Mouse (Mus musculus) 416B (cell line): ENCODE data around the gene Tnnc1.
A peak's percentile ranks its signal among the peaks of the same experiment; 100 is the strongest.

Experiments used
- DNase-seq: peaks from one replicate; pipeline ENCODE4 v3.0.0; 2011; ENCODE audit warnings: low read depth

Gene Tnnc1

GRCm38 (mm10) chr14:31184195-31184594 is 23.9 kb upstream of the Tnnc1 start:
- DNase-seq: no peak

DNA sequence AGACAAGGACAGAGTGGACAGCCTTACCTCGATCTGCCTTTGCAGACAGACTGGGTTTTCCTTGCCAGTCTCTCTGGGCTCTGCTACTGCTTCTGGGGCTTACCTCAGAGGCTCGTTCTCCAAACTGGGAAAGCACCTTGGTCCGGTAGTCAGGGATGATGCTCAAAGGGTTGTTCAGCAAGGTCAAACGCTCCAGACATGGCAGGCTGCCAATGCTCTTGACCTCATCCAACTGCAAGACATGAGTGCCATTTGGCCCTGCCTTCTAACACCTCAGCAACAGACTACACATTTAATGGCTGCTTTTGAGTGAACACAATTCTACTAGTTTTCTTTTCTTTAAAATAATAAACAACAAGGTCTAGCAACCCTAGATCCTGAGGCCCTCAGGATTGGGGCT is 21.5 kb upstream of the Tnnc1 start:
- DNase-seq: no peak

DNA sequence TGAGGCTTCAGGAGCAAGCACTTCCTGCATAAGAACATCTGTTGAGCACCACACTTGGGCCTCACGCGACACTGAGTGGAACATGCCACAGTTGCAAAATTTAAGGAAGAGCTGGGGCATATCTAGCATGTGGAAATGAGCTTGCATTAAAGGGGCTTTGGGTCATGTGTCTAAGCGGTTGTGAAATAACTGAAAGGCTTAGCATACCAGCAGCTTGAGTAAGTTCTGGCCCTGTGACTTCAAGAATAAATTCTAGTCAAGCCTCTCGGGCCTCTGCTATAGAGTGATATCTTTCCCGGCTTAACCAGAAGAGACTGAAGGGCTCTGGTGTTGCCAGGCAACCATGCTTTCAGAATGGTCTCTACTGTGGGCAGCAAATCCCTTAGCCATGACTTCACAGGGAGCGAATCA is 19.3 kb upstream of the Tnnc1 start:
- peak; percentile 85 for DNase-seq

DNA sequence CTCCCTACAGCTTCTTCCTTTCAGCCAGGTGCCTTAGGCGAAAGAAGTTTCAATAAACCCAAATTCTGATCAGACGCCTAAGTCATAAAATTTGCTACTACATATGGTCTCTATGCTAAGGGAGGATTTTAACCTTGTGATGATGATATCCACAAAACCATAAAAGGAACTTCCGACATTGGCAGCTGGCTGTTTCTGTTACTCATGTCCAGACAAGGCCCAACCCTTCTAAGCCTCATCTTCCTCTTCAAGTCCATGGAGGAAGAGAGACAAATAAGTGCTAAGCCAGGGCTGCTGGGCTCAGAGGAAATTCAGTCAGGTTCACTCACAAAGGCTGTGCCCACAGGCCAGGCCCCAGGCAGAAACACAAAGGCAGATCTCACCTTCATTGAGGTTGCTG is 18.8 kb upstream of the Tnnc1 start:
- peak; percentile 45 for DNase-seq

GRCm38 (mm10) chr14:31191936-31192335 is 16.2 kb upstream of the Tnnc1 start:
- peak; percentile 55 for DNase-seq

DNA sequence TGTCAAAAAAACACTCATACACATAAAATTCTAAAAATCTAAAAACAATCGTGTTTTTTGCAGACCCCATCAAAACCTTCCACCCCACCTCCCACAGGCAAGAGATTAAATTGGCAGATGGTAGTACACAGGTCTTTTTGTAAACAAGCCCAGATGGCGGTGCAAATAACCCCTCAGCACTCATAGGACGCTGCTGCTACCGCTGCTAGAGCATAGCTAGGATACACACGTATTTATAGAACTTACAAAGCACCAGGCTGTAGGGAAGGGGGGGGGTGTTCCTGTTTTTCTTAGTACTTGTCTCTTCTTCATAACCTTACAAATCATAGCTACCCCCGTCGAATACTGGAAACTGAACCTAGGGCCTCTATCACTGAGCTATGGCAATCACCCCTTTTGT is 14.3 kb upstream of the Tnnc1 start:
- DNase-seq: no peak

DNA sequence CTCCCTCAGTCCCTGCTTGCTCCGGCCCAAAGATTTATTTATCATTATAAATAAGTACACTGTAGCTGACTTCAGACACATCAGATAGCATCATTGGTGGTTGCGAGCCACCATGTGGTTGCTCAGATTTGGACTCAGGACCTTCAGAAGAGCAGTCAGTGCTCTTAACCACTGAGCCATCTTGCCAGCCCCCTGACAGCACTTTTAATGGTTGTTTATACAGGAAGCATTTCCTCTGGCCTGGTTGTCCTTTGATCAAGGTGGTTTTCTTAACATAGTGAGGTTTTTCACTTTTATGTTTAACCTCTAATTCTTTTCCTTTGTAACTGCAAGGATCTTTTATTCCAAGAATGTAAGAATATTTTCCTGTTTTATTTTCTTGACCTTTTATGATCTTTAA is 13.7 kb upstream of the Tnnc1 start:
- DNase-seq: no peak

GRCm38 (mm10) chr14:31194891-31195513 is 13.1 kb upstream of the Tnnc1 start:
- no peak for DNase-seq

DNA sequence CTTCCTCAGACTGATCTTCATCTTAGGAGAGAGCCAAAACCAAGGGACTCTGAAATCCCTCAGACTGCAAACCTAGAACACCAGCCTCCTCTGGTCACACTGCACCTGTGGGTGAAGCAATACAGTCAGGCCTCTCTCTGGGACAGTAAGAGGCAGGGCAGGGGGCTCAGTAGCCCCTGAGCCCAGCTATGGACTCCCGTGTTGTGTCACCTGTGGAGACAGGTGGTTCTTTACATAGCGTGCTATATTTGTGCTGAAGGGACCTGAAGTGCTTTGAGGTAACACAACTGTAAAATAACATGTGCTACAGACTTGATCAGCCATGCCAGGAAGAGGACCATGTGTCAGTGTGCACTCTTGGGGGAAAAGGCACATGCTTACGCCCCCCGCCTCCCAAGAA is 12.6 kb upstream of the Tnnc1 start:
- no peak for DNase-seq

- DNase-seq: peak; percentile 76
Measured at GRCm38 (mm10) chr14:31195968-31196367, 12.1 kb upstream of the Tnnc1 start.

DNA sequence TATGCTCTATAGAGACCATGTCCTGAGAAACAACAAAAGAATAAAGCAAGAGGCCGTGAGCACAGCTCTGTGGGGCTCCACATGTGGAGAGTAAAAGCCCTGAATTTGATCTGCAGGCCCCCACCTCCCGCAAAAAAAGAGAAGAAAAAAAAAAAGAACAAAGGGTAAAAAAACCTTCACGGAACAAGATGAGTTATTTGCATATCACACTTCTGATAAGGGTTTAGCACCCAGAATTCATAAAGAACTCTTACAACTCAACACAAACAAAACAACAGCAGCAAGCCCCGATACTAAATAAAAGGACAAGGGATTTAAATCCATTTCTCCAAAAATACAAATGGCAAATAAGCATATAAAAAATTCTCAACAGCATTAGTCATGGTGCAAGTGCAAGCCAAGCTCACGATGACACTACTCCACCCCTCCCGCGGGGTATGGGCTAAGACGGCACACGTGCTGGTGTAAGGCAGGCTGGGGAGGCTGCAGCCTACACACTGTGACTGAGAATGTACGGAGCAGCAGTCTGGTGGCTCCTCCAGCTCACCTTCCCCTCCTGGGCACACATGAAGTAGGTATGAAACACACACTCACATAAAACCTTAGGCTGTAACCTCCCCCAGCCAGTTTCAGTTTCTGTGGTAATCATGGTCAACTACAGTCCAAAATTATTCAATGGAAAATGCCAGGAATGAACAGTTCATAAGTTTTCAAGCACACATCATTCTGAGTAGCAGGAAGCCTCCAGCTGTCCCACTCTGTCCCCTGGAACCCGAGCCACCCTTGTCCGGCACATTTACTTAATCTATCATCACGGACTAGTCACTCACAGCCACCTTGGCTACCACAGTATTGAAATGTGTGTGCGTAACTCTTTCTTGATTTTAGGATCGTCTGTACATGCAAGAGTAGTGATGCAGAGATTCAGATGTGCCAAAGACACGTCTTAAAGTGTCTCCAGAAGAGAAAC is 10.3 kb upstream of the Tnnc1 start:
- DNase-seq: peak; percentile 49

DNA sequence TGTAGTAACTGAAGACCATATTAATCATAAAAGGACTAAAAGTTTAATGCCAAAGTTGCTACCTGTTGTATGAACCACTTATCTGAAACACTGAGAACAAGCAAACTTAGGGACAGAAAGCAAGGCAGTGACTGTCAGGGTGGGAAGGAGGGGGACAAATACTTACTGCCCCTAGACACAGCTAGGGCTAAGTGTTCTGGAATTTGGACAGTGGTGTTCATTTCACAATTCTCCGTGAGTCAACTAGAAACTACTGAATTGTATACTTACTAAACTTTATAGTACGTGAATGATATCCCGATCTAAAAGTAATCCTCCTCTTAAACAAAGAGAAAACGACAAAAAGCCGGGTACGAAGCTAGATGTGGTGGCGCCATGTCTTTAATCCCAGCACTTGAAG is 8.5 kb upstream of the Tnnc1 start:
- DNase-seq: no peak

DNA sequence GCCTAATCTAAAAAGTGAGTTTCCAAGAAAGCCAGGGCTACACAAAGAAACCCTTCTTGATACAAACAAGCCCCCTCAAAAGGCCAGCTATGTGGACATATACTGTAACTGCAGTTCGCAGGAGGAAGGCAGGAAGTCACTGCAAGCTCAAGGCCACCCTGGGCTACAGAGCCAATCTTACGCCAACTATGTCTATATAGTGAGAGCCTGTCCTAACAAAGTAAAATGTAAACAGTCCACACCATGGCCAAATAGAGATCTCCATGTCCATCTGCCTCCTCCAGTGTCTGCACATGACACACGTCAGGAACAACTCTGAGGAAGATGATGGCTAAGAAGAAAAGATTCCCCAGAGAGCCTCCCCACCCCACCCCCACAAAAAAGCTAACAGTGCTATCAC is 8.1 kb upstream of the Tnnc1 start:
- no peak for DNase-seq

DNA sequence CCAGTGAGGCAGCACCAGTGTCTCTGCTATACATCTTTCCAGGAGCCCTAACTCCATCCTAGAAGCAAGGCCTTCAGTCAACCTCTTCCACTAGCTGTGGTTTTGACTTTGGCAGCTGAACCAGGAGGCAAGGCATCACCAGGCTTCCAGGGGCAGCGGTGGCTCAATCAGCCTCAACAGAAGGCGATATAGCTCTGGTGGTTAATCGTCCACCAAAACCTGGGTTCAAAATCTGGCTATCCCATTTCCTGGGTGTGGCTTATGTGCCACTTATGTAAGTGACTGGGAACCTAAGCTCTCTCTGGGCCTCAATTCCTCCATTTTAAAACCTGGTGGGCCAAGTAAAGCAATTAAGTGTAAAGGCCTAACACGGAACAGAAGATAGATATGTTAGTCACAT is 3.3 kb upstream of the Tnnc1 start:
- DNase-seq: peak; percentile 62

- peak; percentile 39 for DNase-seq
Measured at GRCm38 (mm10) chr14:31205244-31205561, 2.9 kb upstream of the Tnnc1 start.

- DNase-seq: peak; percentile 66
Measured at GRCm38 (mm10) chr14:31205562-31206467, 2.3 kb upstream of the Tnnc1 start.

GRCm38 (mm10) chr14:31206472-31206981 is 1.6 kb upstream of the Tnnc1 start:
- DNase-seq: peak; percentile 91

DNA sequence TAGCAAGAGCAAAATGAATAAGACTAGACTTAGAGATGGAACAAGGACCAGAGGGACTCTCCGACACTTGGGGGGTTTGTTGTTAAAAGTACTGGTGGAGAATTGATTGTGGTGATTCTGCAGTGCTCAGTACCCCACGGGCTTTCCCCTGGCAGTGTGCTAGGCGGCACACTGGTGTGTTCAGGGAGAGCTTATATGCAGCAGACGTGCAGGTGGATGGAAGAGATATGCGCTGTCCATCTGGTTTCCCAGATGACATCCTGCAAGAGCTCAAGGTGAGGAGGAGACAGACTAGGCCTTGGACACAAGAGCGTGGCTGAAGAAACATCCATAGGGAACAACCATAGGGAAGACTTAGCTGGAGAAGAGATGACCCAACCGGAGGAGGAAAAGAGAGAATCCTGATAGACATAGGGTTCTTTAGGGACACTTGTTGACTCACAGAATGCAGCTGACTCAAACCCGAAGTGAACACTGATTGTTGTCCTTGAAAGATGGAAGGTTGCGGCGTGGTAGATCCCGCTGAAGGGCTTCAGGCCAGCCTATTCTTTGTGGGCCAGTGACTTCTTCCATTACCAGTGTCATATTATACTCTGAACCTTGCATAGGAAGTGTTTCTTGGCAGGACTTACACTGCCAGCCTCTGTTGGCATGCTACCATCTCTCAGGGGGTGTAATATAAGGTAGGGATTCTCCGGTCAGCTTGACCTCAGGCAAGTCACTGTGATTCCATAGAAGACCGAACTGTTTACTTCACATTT is 862 bp upstream of the Tnnc1 start:
- peak; percentile 24 for DNase-seq

- DNase-seq: no peak
Measured at GRCm38 (mm10) chr14:31209133-31209557, 1.0 kb downstream of the Tnnc1 start.

DNA sequence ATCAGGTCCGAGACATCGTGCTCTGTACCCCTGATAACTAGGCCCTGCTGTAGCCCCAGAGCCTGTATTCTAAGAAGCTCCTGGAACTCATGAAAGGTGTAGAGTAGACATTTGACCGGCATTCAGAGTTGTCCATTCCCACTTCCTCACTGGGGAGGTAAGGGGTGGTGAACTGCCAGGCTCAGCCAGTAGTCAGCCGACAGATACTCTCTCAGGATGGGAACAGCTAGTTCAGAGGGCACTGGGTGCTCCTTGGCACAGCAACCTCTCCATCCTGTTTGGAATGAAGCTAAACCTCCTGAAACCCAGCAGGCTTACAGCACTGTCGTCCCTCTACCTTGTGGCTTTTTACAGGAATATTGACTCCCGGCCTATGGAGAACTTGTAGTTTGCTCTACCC is 3.7 kb downstream of the Tnnc1 start:
- no peak for DNase-seq

DNA sequence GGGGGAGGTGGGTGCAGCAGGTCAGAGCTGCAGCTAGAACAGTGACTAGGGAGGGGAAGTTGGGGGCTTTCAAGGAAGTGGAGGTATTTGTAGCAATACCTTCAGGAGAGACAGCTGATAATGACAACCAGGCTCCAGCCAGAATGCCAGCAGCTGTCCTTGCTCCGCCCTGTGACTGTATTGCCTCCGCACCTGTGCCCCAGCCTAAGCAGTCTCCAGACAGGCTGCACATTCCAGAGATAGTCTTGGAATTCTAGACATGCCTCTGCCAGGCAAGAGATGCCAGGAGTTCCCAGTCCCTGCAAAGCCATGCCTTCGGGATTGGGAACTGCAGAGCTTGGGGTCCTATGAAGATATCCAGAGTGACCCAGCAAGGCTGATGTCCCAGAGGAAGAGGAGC is 4.4 kb downstream of the Tnnc1 start:
- no peak for DNase-seq

- no peak for DNase-seq
Measured at GRCm38 (mm10) chr14:31213868-31214267, 5.8 kb downstream of the Tnnc1 start.
